Mouse (Mus musculus) adrenal gland, postnatal 25 days (tissue): ENCODE results near the gene Csf2rb. TPM values are rescaled to one million over a fixed set of nuclear protein-coding genes. Genes with fewer than 3 reads are reported as not detected.
"Not testable (repeated sequence)": the region's sequence is repeated elsewhere in the genome, so short reads cannot be mapped to it uniquely, and the experiment has no call there.

Source experiments
- DNase-seq: peaks from one replicate; pipeline ENCODE4 v3.0.0; 2021; ENCODE audit warnings: mixed read lengths
- total RNA-seq: library from RNA; stranded (reverse); gene quantifications from 2 replicates; pipeline ENCODE4 v1.2.3, GENCODE M21; 2021

Gene Csf2rb
- total RNA-seq, 1 experiment from 2014 or later = 9.2 TPM

- not testable (repeated sequence) for DNase-seq
Observed at GRCm38 (mm10) chr15:78327753-78328341, 2.3 kb downstream of the Csf2rb start.

GRCm38 (mm10) chr15:78328520-78329097 is 3.1 kb downstream of the Csf2rb start:
- no peak for DNase-seq

GRCm38 (mm10) chr15:78329972-78330371 is 4.4 kb downstream of the Csf2rb start:
- not testable (repeated sequence) for DNase-seq

GRCm38 (mm10) chr15:78330706-78331105 is 5.2 kb downstream of the Csf2rb start:
- DNase-seq = peak; percentile 18

- no peak for DNase-seq
Observed at GRCm38 (mm10) chr15:78331523-78332340, 6.2 kb downstream of the Csf2rb start.

- DNase-seq = no peak
Observed at GRCm38 (mm10) chr15:78332981-78333380, 7.4 kb downstream of the Csf2rb start.

- DNase-seq = no peak
Observed at GRCm38 (mm10) chr15:78334380-78334779, 8.8 kb downstream of the Csf2rb start.

GRCm38 (mm10) chr15:78339627-78340423 is 14.3 kb downstream of the Csf2rb start:
- peak; percentile 65 for DNase-seq

GRCm38 (mm10) chr15:78340919-78341318 is 15.4 kb downstream of the Csf2rb start:
- not testable (repeated sequence) for DNase-seq

GRCm38 (mm10) chr15:78343683-78344082 is 18.1 kb downstream of the Csf2rb start:
- DNase-seq = no peak

GRCm38 (mm10) chr15:78344567-78344966 is 19.0 kb downstream of the Csf2rb start:
- no peak for DNase-seq

GRCm38 (mm10) chr15:78351586-78352165 is 26.1 kb downstream of the Csf2rb start:
- no peak for DNase-seq

GRCm38 (mm10) chr15:78354958-78355357 is 29.4 kb downstream of the Csf2rb start:
- peak; percentile 51 for DNase-seq

- DNase-seq = no peak
Observed at GRCm38 (mm10) chr15:78355548-78355947, 30.0 kb downstream of the Csf2rb start.

GRCm38 (mm10) chr15:78365916-78366315 is 40.4 kb downstream of the Csf2rb start:
- no peak for DNase-seq

GRCm38 (mm10) chr15:78366875-78367274 is 41.3 kb downstream of the Csf2rb start:
- no peak for DNase-seq

GRCm38 (mm10) chr15:78367811-78368210 is 42.3 kb downstream of the Csf2rb start:
- DNase-seq = no peak

GRCm38 (mm10) chr15:78368926-78369346 is 43.4 kb downstream of the Csf2rb start:
- DNase-seq = peak; percentile 41

- no peak for DNase-seq
Observed at GRCm38 (mm10) chr15:78369641-78370040, 44.1 kb downstream of the Csf2rb start.

- no peak for DNase-seq
Observed at GRCm38 (mm10) chr15:78372796-78373195, 47.2 kb downstream of the Csf2rb start.

- DNase-seq = peak; percentile 77
Observed at GRCm38 (mm10) chr15:78374204-78374603, 48.7 kb downstream of the Csf2rb start.

GRCm38 (mm10) chr15:78377859-78378258 is 52.3 kb downstream of the Csf2rb start:
- no peak for DNase-seq
